Mouse (Mus musculus): ENCODE measurements at regions not wholly inside any gene's neighbourhood (a gene's known extent, or its start where the extent isn't known, plus 50 kb on each side); places are given as distances from the start of the nearest gene placed in this dataset.

DNA sequence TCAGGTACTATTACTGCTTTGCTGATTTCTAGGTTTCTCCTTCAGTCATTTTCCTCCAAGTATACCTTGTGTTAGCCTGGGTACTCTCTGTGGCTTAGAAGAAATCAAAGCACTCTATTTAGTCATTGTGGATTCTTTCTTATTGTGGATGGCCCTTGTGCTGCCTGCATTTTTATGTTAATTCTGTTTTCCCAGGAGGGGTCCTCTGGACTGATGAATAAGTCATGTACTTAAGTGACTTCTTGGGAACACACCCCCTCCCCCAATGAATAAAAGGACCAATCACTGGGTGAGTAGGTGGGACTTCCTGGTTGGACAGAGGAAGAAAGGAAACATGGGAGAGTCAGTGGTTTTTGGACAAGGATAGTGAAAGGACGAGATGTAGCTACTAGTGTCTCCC is 128.1 kb upstream of the Cntn4 start:
- DNase-seq (ENCODE audit: low read depth, low spot score), result peak; percentile 73

GRCm38 (mm10) chr6:105568301-105568700 is 109.2 kb upstream of the Cntn4 start:
- DNase-seq (ENCODE audit: low read depth, low spot score), result no peak

DNA sequence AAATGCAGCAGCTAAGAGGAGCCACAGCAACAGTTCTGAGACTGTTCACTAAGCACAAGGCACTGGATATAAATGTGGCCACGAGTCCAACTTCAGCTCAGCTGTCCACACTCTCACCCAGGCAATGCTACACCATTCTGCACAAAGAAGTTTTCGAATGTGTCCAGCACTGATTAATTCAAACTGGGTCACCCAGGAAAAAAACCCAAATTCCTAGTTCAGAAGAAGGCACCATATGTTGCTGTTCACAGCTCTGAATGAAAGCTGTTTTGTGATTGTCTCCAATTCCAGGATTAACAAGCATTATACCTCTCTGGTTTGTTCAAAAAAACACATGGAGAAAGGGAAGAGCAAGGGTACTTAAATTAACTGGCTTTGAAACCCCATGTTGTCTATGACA is 108.4 kb upstream of the Cntn4 start:
- DNase-seq (ENCODE audit: low read depth, low spot score), result no peak

- DNase-seq (ENCODE audit: low read depth, low spot score), result no peak
These were observed 73.2 kb upstream of the Cntn4 start for GRCm38 (mm10) chr6:105604234-105604633.

All from R1 (cell line).